ENCODE assay signal across 8 mouse cellular contexts in genomic region chr5:124010910-124011655, GRCm38 (mm10). TPM values are rescaled to one million over a fixed set of nuclear protein-coding genes. Genes with fewer than 3 reads are reported as not detected.
DNase-seq lines count a peak whose midpoint lies in the region; ATAC-seq lines count a peak whose summit lies in the region.

No protein-coding gene starts in this region.

- H3K9ac ChIP-seq in heart, embryonic 14.5 days (ENCODE audit: low read length): peak overlapping the region; percentile 65
- 0 out of 2 replicates have a peak overlapping the region, but pooled peaks have one; percentile 34 for H3K9ac ChIP-seq in limb, embryonic 11.5 days (ENCODE audit: low read length)

- peak; percentile 76 for DNase-seq in testis, postnatal 10 days (ENCODE audit: low spot score)
- no peak for DNase-seq in testis, postnatal 14 days (ENCODE audit: low spot score)
- DNase-seq in embryonic facial prominence, embryonic 10.5 days (ENCODE audit: low spot score): peak; percentile 61
- peak; percentile 66 for DNase-seq in limb, embryonic 11.5 days (ENCODE audit: low spot score)
- DNase-seq in midbrain, embryonic 10.5 days (ENCODE audit: low spot score): peak; percentile 76
- DNase-seq in frontal cortex, postnatal 36 days (ENCODE audit: low spot score in 2 of 2): no peak
- no peak for DNase-seq in frontal cortex, postnatal 25 days (ENCODE audit: low spot score in 2 of 2)

- ATAC-seq in heart, embryonic 14.5 days (ENCODE audit: insufficient number of reproducible peaks, insufficient read depth, low FRiP score, low read depth): peak; percentile 68
- ATAC-seq in limb, embryonic 11.5 days (ENCODE audit: insufficient number of reproducible peaks, low FRiP score, low TSS enrichment, low read depth): peak; percentile 18; the same call in 1 of the 2 replicates

- H3K4me2 ChIP-seq in heart, embryonic 14.5 days (ENCODE audit: low read length): peak overlapping the region; percentile 60
- peak overlapping the region; percentile 25; the same call in 1 of the 2 replicates for H3K4me2 ChIP-seq in limb, embryonic 11.5 days (ENCODE audit: low read depth, severe bottlenecking)

- peak overlapping the region; percentile 80 for H3K27ac ChIP-seq in embryonic facial prominence, embryonic 10.5 days (replicated peaks)
- H3K27ac ChIP-seq in heart, embryonic 14.5 days (replicated peaks in 1 of 2; ENCODE audit: control insufficient read depth in 1 of 2, insufficient read depth in 1 of 2, low read depth in 2 of 2, low read length in 2 of 2): peak overlapping the region; percentile 83 to 94
- H3K27ac ChIP-seq in limb, embryonic 11.5 days (replicated peaks; ENCODE audit: low read depth, low read length): peak overlapping the region; percentile 24
- peak overlapping the region; percentile 83 for H3K27ac ChIP-seq in midbrain, embryonic 10.5 days (replicated peaks)

- H3K9me3 ChIP-seq in embryonic facial prominence, embryonic 10.5 days: no peaks in the 10 kb centered on the region
- H3K9me3 ChIP-seq in heart, embryonic 14.5 days (ENCODE audit: control insufficient read depth, low read length): no peaks in the 10 kb centered on the region
- no peaks in the 10 kb centered on the region for H3K9me3 ChIP-seq in limb, embryonic 11.5 days (ENCODE audit: control insufficient read depth, low read length)
- no peaks in the 10 kb centered on the region for H3K9me3 ChIP-seq in midbrain, embryonic 10.5 days (replicated peaks)

- H3K4me3 ChIP-seq in embryonic facial prominence, embryonic 10.5 days: peak overlapping the region; percentile 28
- H3K4me3 ChIP-seq in heart, embryonic 14.5 days (ENCODE audit: control insufficient read depth in 1 of 2, insufficient read depth in 1 of 2, low read depth in 1 of 2, low read length in 2 of 2): peak overlapping the region in 1 of 2 experiments; percentile 23; a peak in 1 of 4 replicates
- no peak overlapping the region for H3K4me3 ChIP-seq in limb, embryonic 11.5 days (ENCODE audit: low read depth, low read length)
- H3K4me3 ChIP-seq in midbrain, embryonic 10.5 days: peak overlapping the region; percentile 32

- peaks cover 59% of the 10 kb centered on the region for H3K36me3 ChIP-seq in embryonic facial prominence, embryonic 10.5 days (replicated peaks)
- peaks cover 44% of the 10 kb centered on the region for H3K36me3 ChIP-seq in heart, embryonic 14.5 days (ENCODE audit: control insufficient read depth, insufficient read depth, low read length)
- H3K36me3 ChIP-seq in limb, embryonic 11.5 days (ENCODE audit: control insufficient read depth, insufficient read depth, low read length): peaks cover 13% of the 10 kb centered on the region; the same call in 1 of the 2 replicates
- peaks cover 48% of the 10 kb centered on the region for H3K36me3 ChIP-seq in midbrain, embryonic 10.5 days

- peaks cover 59% of the 10 kb centered on the region for H3K4me1 ChIP-seq in embryonic facial prominence, embryonic 10.5 days
- H3K4me1 ChIP-seq in heart, embryonic 14.5 days (ENCODE audit: control insufficient read depth in 2 of 2, insufficient read depth in 2 of 2, low read length in 2 of 2): peaks cover 48 to 65% of the 10 kb centered on the region in 2 experiments
- peaks cover 28% of the 10 kb centered on the region for H3K4me1 ChIP-seq in limb, embryonic 11.5 days (ENCODE audit: control insufficient read depth, insufficient read depth, low read length)
- peaks cover 67% of the 10 kb centered on the region for H3K4me1 ChIP-seq in midbrain, embryonic 10.5 days

- H3K27me3 ChIP-seq in embryonic facial prominence, embryonic 10.5 days (replicated peaks; ENCODE audit: low read depth, poor library complexity, severe bottlenecking): no peaks in the 10 kb centered on the region
- H3K27me3 ChIP-seq in heart, embryonic 14.5 days (ENCODE audit: control insufficient read depth, insufficient read depth, low read length): no peaks in the 10 kb centered on the region
- H3K27me3 ChIP-seq in limb, embryonic 11.5 days (ENCODE audit: control insufficient read depth, insufficient read depth, low read length): no peaks in the 10 kb centered on the region
- H3K27me3 ChIP-seq in midbrain, embryonic 10.5 days (ENCODE audit: low read depth, poor library complexity, severe bottlenecking): no peaks in the 10 kb centered on the region

- WGBS in embryonic facial prominence, embryonic 10.5 days: 19% methylated on average over 19 of the region's 19 CpGs
- 3% methylated on average over 19 of the region's 19 CpGs for WGBS in heart, embryonic 14.5 days
- WGBS in limb, embryonic 11.5 days: 8% methylated on average over 19 of the region's 19 CpGs
- WGBS in midbrain, embryonic 10.5 days: 17% methylated on average over 19 of the region's 19 CpGs

RNA-seq across cellular contexts. Expression of gene Vps37b, which starts 21.0 kb away (rescaled TPM):
- 43.8 and 47.6 TPM in 2 replicates for polyA plus RNA-seq in embryonic facial prominence, embryonic 10.5 days (2016; fragmentation: Nextera tagmentation; extraction: Ambion mirVana)
- polyA plus RNA-seq in heart, embryonic 14.5 days (2014; fragmentation: Nextera tagmentation; extraction: Ambion mirVana): 47.6 and 47.7 TPM in 2 replicates
- 32.8 and 33.0 TPM in 2 replicates for polyA plus RNA-seq in limb, embryonic 11.5 days (2014; fragmentation: Nextera tagmentation; extraction: Ambion mirVana)
- polyA plus RNA-seq in midbrain, embryonic 10.5 days (2016; fragmentation: Nextera tagmentation; extraction: Ambion mirVana): 58.1 and 69.2 TPM in 2 replicates

RNA-seq across cellular contexts. Expression of gene Hip1r, which starts 37.7 kb away (rescaled TPM):
- 8.5 and 10.7 TPM in 2 replicates for polyA plus RNA-seq in embryonic facial prominence, embryonic 10.5 days (2016; fragmentation: Nextera tagmentation; extraction: Ambion mirVana)
- 5.0 and 5.3 TPM in 2 replicates for polyA plus RNA-seq in heart, embryonic 14.5 days (2014; fragmentation: Nextera tagmentation; extraction: Ambion mirVana)
- 3.8 and 4.2 TPM in 2 replicates for polyA plus RNA-seq in limb, embryonic 11.5 days (2014; fragmentation: Nextera tagmentation; extraction: Ambion mirVana)
- polyA plus RNA-seq in midbrain, embryonic 10.5 days (2016; fragmentation: Nextera tagmentation; extraction: Ambion mirVana): 6.6 and 9.2 TPM in 2 replicates

Comparison
In these comparisons a context has a peak if more than half of its experiments do, and no peak if none do; other contexts are left out.
1. DNase-seq: peak in testis, postnatal 10 days (single experiment), embryonic facial prominence, embryonic 10.5 days (single experiment), limb, embryonic 11.5 days (single experiment) and midbrain, embryonic 10.5 days (single experiment); none in testis, postnatal 14 days (single experiment), frontal cortex, postnatal 36 days (0 of 2) and frontal cortex, postnatal 25 days (0 of 2).
2. H3K27ac ChIP-seq: peak in every context shown above with its lines; median percentile 88 in heart, embryonic 14.5 days; 83 in midbrain, embryonic 10.5 days; 80 in embryonic facial prominence, embryonic 10.5 days; 24 in limb, embryonic 11.5 days.